Mouse (Mus musculus) heart, embryonic 11.5 days (tissue): ENCODE data around the gene Nectin1. TPM values are rescaled to one million over a fixed set of nuclear protein-coding genes. Genes with fewer than 3 reads are reported as not detected.

ENCODE experiments used
- ATAC-seq: fragments of 200-750 bp; cut with Nextera tagmentation; replicated peaks from 2 replicates; pipeline ENCODE4 v1.8.0; 2017; ENCODE audit warnings: moderate library complexity; ENCODE audit not compliant: insufficient number of reproducible peaks, low FRiP score, low TSS enrichment
- H3K27ac ChIP-seq: fragments of 300-500 bp; sonication (generic); 2 replicates; pipeline ENCODE4 v1.5.1; 2014; ENCODE audit warnings: mild to moderate bottlenecking, low read depth, low read length
- H3K27me3 ChIP-seq: fragments of 300-500 bp; sonication (generic); 2 replicates; pipeline ENCODE4 v1.6.1; 2014; ENCODE audit warnings: mild to moderate bottlenecking, low read length, mixed read lengths; ENCODE audit not compliant: control insufficient read depth, insufficient read depth
- H3K36me3 ChIP-seq: fragments of 300-500 bp; sonication (generic); 2 replicates; pipeline ENCODE4 v1.6.1; 2014; ENCODE audit warnings: mild to moderate bottlenecking, low read length, moderate library complexity, mixed read lengths; ENCODE audit not compliant: control insufficient read depth, insufficient read depth
- H3K4me1 ChIP-seq: fragments of 300-500 bp; sonication (generic); 2 replicates; pipeline ENCODE4 v1.6.1; 2014; ENCODE audit warnings: low read length; ENCODE audit not compliant: control insufficient read depth, insufficient read depth
- H3K4me2 ChIP-seq: fragments of 300-500 bp; sonication (generic); 2 replicates; pipeline ENCODE4 v1.6.1; 2014; ENCODE audit warnings: mild to moderate bottlenecking, moderate library complexity
- H3K4me3 ChIP-seq: fragments of 300-500 bp; sonication (generic); 2 replicates; pipeline ENCODE4 v1.5.1; 2014; ENCODE audit warnings: low read depth, low read length
- H3K9ac ChIP-seq: fragments of 300-500 bp; sonication (generic); 2 replicates; pipeline ENCODE4 v1.6.1; 2014; ENCODE audit warnings: mild to moderate bottlenecking, low read depth, low read length, moderate library complexity
- H3K9me3 ChIP-seq: fragments of 300-500 bp; sonication (generic); replicated peaks from 2 replicates; pipeline ENCODE4 v1.6.1; 2016; ENCODE audit warnings: low read length; ENCODE audit not compliant: control insufficient read depth
- WGBS: fragments of 180-500 bp; shearing (Covaris S2); extraction: QIAGEN DNeasy Blood & Tissue Kit; methylation state at CpG from one replicate; pipeline ENCODE4 v1.1.7; 2014; ENCODE audit not compliant: insufficient replicate concordance; 5-methylcytosine and 5-hydroxymethylcytosine counted together
- polyA plus RNA-seq: library from polyadenylated mRNA; unstranded; fragments of >200 nt; fragmentation: Nextera tagmentation; extraction: Ambion mirVana; gene quantifications from 2 replicates; pipeline ENCODE4 v1.2.1, GENCODE M21; 2014

Nectin1 gene
- polyA plus RNA-seq, 1 experiment from 2014 or later, result 2.4 TPM

GRCm38 (mm10) chr9:43734952-43735351 is 8.8 kb upstream of the Nectin1 start:
- no peak overlapping the region for H3K4me3 ChIP-seq
- peaks cover 12% of the 10 kb centered on the region for H3K4me1 ChIP-seq
- no peak for ATAC-seq
- H3K9me3 ChIP-seq, result no peaks in the 10 kb centered on the region
- no peak overlapping the region for H3K9ac ChIP-seq
- H3K27ac ChIP-seq, result no peak overlapping the region
- no peak overlapping the region for H3K4me2 ChIP-seq
- H3K36me3 ChIP-seq, result no peaks in the 10 kb centered on the region
- peaks cover 22% of the 10 kb centered on the region for H3K27me3 ChIP-seq

GRCm38 (mm10) chr9:43736046-43736730 is 7.6 kb upstream of the Nectin1 start:
- no peak overlapping the region for H3K4me3 ChIP-seq
- no peak overlapping the region for H3K9ac ChIP-seq
- ATAC-seq, result no peak
- no peaks in the 10 kb centered on the region for H3K36me3 ChIP-seq
- peaks cover 22% of the 10 kb centered on the region for H3K27me3 ChIP-seq
- WGBS, result 84% methylated on average over 9 of the region's 9 CpGs
- H3K9me3 ChIP-seq, result no peaks in the 10 kb centered on the region
- H3K27ac ChIP-seq, result no peak overlapping the region
- H3K4me1 ChIP-seq, result peaks cover 7% of the 10 kb centered on the region
- H3K4me2 ChIP-seq, result no peak overlapping the region

- Histone ChIP-seq H3K4me3 (no peak overlapping the region), H3K9ac (no peak overlapping the region), H3K9me3 (no peaks in the 10 kb centered on the region), H3K27ac (no peak overlapping the region), H3K36me3 (no peaks in the 10 kb centered on the region), H3K4me1 (peaks cover 7% of the 10 kb centered on the region), H3K4me2 (peak overlapping the region; percentile 48; the same call in 1 of the 2 replicates), H3K27me3 (peaks cover 17% of the 10 kb centered on the region)
- ATAC-seq, result no peak
- WGBS, result 23% methylated on average over 3 of the region's 3 CpGs
Measured at GRCm38 (mm10) chr9:43737331-43737730, 6.5 kb upstream of the Nectin1 start.

- no peak overlapping the region; the same call in 1 of the 2 replicates for H3K9ac ChIP-seq
- no peaks in the 10 kb centered on the region for H3K9me3 ChIP-seq
- WGBS, result under 1% methylated on average over 12 of the region's 12 CpGs
- peak overlapping the region; percentile 48 for H3K4me2 ChIP-seq
- peaks cover 16% of the 10 kb centered on the region for H3K27me3 ChIP-seq
- ATAC-seq, result no peak
- peaks cover 10% of the 10 kb centered on the region for H3K4me1 ChIP-seq
- no peak overlapping the region for H3K27ac ChIP-seq
- H3K4me3 ChIP-seq, result 0 out of 2 replicates have a peak overlapping the region, but pooled peaks have one; percentile 2
- H3K36me3 ChIP-seq, result no peaks in the 10 kb centered on the region
Measured at GRCm38 (mm10) chr9:43737871-43738292, 5.9 kb upstream of the Nectin1 start.

GRCm38 (mm10) chr9:43738480-43739084 is 5.2 kb upstream of the Nectin1 start:
- WGBS, result 30% methylated on average over 6 of the region's 6 CpGs
- no peaks in the 10 kb centered on the region for H3K9me3 ChIP-seq
- H3K27me3 ChIP-seq, result peaks cover 14% of the 10 kb centered on the region
- no peak for ATAC-seq
- H3K4me1 ChIP-seq, result peaks cover 14% of the 10 kb centered on the region
- no peak overlapping the region for H3K4me2 ChIP-seq
- H3K4me3 ChIP-seq, result no peak overlapping the region
- H3K36me3 ChIP-seq, result no peaks in the 10 kb centered on the region
- no peak overlapping the region for H3K27ac ChIP-seq
- no peak overlapping the region for H3K9ac ChIP-seq

GRCm38 (mm10) chr9:43741277-43741676 is 2.5 kb upstream of the Nectin1 start:
- H3K36me3 ChIP-seq, result no peaks in the 10 kb centered on the region
- H3K4me2 ChIP-seq, result no peak overlapping the region
- ATAC-seq, result no peak
- H3K4me3 ChIP-seq, result no peak overlapping the region
- no peak overlapping the region for H3K27ac ChIP-seq
- peaks cover 14% of the 10 kb centered on the region for H3K27me3 ChIP-seq
- H3K4me1 ChIP-seq, result peaks cover 23% of the 10 kb centered on the region
- 65% methylated on average over 2 of the region's 2 CpGs for WGBS
- no peak overlapping the region for H3K9ac ChIP-seq
- no peaks in the 10 kb centered on the region for H3K9me3 ChIP-seq

- H3K4me2 ChIP-seq, result no peak overlapping the region
- peaks cover 14% of the 10 kb centered on the region for H3K27me3 ChIP-seq
- H3K9me3 ChIP-seq, result no peaks in the 10 kb centered on the region
- H3K36me3 ChIP-seq, result no peaks in the 10 kb centered on the region
- H3K4me1 ChIP-seq, result peaks cover 23% of the 10 kb centered on the region
- H3K4me3 ChIP-seq, result no peak overlapping the region
- WGBS, result 79% methylated on average over 4 of the region's 4 CpGs
- no peak overlapping the region for H3K9ac ChIP-seq
- no peak overlapping the region for H3K27ac ChIP-seq
- no peak for ATAC-seq
Measured at GRCm38 (mm10) chr9:43742066-43742465, 1.7 kb upstream of the Nectin1 start.

GRCm38 (mm10) chr9:43742902-43743646 is 710 bp upstream of the Nectin1 start:
- Histone ChIP-seq H3K27ac (0 out of 2 replicates have a peak overlapping the region, but pooled peaks have one; percentile 29), H3K9ac (peak overlapping the region; percentile 85), H3K4me3 (peak overlapping the region; percentile 82), H3K36me3 (no peaks in the 10 kb centered on the region), H3K4me1 (peaks cover 18% of the 10 kb centered on the region), H3K9me3 (no peaks in the 10 kb centered on the region), H3K4me2 (peak overlapping the region; percentile 91), H3K27me3 (peaks cover 16% of the 10 kb centered on the region)
- 1% methylated on average over 27 of the region's 27 CpGs for WGBS
- 0 out of 2 replicates have a peak, but pooled peaks have one; percentile 31 for ATAC-seq
